Mouse (Mus musculus): ENCODE measurements around the gene Nfkbie.
A peak's percentile ranks its signal among the peaks of the same experiment; 100 is the strongest.

The Nfkbie gene

GRCm38 (mm10) chr17:45563655-45564530 is 8.4 kb downstream of the Nfkbie start, which contains the start of gene Slc35b2:
Slc35b2 (plus strand) TSS chr17:45563874.
- peak; percentile 95 for DNase-seq

DNA sequence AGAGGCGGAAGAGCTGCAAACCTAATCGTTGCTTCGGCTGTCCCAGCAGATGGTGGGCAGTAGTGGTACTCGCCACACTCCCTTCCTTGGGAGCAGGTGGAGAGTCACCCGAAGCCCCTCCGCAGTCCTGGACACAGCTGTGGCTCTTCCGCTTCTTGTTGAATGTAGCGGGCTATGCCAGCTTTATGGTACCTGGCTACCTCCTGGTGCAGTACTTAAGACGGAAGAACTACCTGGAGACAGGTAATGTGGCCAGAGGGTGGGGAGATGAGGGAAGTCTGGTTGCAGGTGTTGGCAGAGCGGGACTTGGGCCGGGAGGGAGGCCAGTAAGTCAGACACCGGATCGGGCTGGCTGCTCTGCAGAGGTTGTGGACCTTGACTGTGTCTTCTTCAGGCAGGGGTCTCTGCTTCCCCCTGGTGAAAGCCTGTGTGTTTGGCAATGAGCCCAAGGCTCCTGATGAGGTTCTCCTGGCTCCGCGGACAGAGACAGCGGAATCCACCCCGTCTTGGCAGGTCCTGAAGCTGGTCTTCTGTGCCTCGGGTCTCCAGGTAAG is 9.1 kb downstream of the Nfkbie start:
- DNase-seq: no peak

DNA sequence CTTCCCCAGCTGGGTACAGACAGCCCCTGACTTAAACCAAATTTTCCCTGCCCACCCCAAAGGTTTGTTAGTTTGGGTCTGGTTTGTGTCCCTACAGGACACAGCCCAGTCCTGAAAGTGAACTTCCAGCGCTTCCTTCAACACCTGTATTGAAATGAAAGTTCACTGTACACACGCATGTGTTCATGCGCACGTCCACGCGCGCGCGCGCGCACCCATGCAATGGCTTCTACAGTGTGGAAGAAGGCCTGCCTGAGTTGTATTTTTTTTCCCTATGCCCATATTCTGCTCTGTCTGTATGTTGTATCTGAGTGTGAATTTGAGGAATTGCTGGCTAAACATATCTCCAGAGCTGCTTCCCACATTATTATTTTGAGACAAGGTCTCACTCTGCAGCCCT is 9.6 kb downstream of the Nfkbie start:
- DNase-seq: no peak

- DNase-seq: no peak
These were observed 10.5 kb downstream of the Nfkbie start for GRCm38 (mm10) chr17:45566031-45566359.

DNA sequence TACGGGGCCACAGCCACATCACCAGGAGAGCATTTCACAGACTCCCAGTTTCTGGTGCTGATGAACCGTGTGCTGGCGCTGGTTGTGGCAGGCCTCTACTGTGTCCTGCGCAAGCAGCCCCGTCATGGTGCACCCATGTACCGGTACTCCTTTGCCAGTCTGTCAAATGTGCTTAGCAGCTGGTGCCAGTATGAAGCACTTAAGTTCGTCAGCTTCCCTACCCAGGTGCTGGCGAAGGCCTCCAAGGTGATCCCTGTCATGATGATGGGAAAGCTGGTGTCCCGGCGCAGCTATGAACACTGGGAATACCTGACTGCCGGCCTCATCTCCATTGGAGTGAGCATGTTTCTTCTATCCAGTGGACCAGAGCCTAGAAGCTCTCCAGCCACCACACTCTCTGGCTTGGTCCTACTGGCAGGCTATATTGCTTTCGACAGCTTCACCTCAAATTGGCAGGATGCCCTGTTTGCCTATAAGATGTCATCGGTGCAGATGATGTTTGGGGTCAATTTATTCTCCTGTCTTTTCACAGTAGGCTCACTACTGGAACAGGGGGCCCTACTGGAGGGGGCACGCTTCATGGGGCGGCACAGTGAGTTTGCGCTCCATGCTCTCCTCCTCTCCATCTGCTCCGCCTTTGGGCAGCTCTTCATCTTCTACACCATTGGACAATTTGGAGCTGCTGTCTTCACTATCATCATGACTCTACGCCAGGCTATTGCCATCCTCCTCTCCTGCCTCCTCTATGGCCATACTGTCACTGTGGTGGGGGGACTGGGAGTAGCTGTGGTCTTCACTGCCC is 11.1 kb downstream of the Nfkbie start:
- DNase-seq: no peak

- no peak for DNase-seq
These were observed 11.7 kb downstream of the Nfkbie start for GRCm38 (mm10) chr17:45567162-45567601.

- DNase-seq: no peak
These were observed 13.5 kb downstream of the Nfkbie start for GRCm38 (mm10) chr17:45568990-45569389.

DNA sequence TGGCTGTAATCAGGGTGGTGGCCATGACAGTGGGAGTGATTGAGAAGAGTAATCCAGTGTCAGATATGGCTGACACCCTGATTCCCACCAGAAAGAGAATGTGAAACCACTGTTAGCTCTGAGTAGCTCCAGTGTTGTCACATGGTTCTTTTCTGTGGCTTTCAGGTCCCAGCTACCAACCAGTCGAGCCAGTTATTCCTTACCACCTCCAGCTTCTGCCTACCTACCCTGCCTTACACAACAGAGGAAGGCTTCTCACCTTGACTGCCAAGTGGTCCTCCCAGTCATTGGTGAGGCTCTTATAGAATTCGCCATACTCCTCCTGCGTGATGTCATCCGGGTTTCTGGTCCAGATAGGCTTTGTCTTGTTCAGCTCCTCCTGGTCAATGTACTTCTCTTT is 14.5 kb downstream of the Nfkbie start:
- no peak for DNase-seq

GRCm38 (mm10) chr17:45572103-45573086 is 16.9 kb downstream of the Nfkbie start:
- DNase-seq: peak; percentile 82

DNA sequence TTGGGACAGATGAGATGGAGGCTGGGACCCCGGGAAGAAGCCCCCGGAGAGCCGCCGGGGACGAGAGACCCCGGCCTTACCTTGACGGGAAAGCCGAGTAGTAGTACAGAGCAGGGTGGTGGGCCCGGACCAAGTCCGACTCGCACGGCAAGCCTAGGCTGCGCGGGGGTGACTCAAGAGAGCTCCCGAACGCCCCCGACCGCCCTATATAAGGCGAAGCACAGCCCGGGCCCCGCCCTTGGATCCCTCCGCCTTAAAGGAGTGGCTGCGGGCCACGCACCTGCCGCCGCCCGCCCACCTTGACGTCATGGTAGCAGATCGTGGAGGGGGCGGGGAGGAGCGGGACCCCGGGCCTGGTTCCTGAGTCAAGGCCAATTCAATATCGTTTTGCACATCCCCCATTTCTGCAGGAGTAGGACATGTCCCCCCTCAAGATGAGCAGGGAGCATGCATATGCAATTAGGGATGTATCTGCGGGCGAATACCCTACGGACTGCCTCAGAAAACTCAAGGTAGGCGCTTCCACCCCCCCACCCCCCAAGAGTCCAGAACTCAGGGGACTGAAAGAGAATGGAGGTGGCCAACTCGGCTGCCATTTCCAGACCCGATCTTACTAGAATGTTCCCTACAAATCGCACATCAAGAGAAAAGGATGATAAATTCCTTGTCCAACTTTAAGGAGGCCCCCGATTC is 17.7 kb downstream of the Nfkbie start, which contains the start of gene Hsp90ab1:
Hsp90ab1 (minus strand) TSS at position 185 of the 693 bp plus-strand sequence.
- DNase-seq: peak; percentile 98

DNA sequence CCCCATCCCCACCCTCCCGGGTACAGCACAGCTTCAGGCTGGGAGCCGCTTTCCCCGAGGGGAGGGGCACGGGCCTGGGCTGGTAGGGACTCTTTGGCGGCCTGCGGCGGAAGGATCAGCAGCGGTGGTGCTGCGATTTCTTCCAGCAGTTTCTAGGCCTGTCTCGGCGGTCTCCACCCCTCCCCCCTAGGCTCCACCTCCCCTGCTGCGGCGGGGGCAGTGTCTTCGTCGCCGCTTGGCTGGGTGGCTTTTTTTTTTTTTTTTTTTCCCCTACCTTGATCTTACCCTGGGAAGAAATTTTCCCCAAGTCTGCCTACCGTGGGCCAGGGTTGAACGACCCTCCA is 18.2 kb downstream of the Nfkbie start:
- peak; percentile 99 for DNase-seq

- peak; percentile 75 for DNase-seq
These were observed 18.7 kb downstream of the Nfkbie start for GRCm38 (mm10) chr17:45574129-45574761.

GRCm38 (mm10) chr17:45575123-45575897 is 19.8 kb downstream of the Nfkbie start:
- no peak for DNase-seq

DNA sequence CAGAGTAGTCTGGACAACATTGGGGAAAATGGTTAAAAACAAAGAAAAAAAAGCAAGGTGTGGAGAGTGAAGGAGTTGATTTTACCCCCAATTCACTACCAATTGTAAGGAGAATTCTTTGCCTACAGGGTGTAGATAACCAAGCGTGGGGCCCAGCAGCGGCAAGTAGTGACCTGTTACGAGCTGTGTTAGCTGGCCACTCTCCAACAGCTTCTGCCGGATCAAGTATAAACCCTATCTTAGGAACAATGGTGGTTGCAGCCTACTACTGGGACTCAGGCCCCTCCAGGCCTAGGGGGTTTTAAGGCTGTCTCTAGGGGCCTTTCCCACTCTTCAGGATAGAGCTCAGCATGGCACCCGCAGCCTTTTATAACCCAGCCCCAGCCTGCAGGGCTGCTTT is 22.7 kb downstream of the Nfkbie start:
- DNase-seq: no peak

- DNase-seq: no peak
These were observed 23.3 kb downstream of the Nfkbie start for GRCm38 (mm10) chr17:45578843-45579242.

DNA sequence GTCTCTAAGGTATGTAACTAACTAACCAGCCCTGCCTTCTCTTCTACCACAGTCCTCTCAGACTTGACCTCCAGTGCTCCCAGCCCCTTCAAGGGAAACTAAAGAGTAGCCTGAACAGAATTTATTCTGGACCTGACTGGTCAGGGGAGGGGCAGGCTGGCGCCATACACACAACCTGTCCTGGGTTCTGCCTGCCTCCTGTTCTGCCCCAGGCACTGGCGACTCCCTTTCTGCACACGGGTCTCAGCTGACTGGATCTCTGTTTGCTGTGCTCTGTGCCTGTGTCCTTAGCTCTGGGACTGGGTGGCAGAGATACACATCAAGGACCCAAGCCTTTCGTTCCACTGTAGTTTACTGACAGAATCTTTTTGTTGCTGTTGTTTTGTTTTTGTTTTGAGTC is 24.1 kb downstream of the Nfkbie start:
- DNase-seq: peak; percentile 67

- peak; percentile 60 for DNase-seq
These were observed 25.5 kb downstream of the Nfkbie start for GRCm38 (mm10) chr17:45580958-45581477.

DNA sequence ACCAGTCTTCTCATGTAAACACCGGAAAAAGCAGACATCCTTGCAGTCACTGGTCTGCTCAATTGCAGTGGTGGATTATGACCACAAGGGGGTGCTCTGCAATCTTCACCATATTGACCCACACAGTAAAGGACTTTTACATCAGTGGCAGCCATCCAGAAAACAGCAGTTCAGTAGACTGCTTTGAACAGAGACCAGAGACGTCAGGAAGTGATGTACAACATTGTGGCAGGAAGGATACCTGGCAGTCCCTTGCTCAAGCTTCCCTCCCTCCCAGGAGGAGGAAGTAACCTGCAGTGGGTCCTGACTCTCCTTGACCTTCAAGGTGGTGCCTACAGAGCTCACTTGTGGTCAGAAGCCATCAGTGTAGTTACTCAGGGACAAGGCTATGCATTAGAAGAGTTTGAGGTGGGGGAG is 26.1 kb downstream of the Nfkbie start:
- DNase-seq: peak; percentile 85

GRCm38 (mm10) chr17:45582188-45582587 is 26.7 kb downstream of the Nfkbie start:
- no peak for DNase-seq

- no peak for DNase-seq
These were observed 27.3 kb downstream of the Nfkbie start for GRCm38 (mm10) chr17:45582715-45583355.
